Mouse (Mus musculus): ENCODE data around the gene Cmbl. TPM values are rescaled to one million over a fixed set of nuclear protein-coding genes. Genes with fewer than 3 reads are reported as not detected.

Gene Cmbl
- polyA plus RNA-seq, 1 experiment, result 12.4 TPM

- H3K27ac ChIP-seq (ENCODE audit: insufficient read depth, low read length), result no peak overlapping the region
- DNase-seq (ENCODE audit: low read depth in 1 of 2, low spot score in 2 of 2), result no peak
- no peak overlapping the region for H3K4me3 ChIP-seq (ENCODE audit: extremely low read depth, insufficient read depth, insufficient read length)
- H3K4me1 ChIP-seq (ENCODE audit: control insufficient read depth, insufficient read depth, insufficient read length), result no peaks in the 10 kb centered on the region
- WGBS, result 91% methylated on average over 8 of the region's 8 CpGs
- peaks cover 43% of the 10 kb centered on the region for H3K36me3 ChIP-seq (ENCODE audit: control insufficient read depth, insufficient read depth, low read length)
- TF ChIP-seq POLR2A (IDR thresholded peaks at IDR 0.05; ENCODE audit: low read depth, low read length) (no peak), CTCF (IDR thresholded peaks at IDR 0.05; ENCODE audit: extremely low read depth, insufficient read depth, insufficient read length, insufficient replicate concordance) (no peak)
- H3K27me3 ChIP-seq (ENCODE audit: control insufficient read depth, insufficient read depth, low read length), result no peaks in the 10 kb centered on the region
Observed at GRCm38 (mm10) chr15:31592531-31592930, 27.3 kb downstream of the Cmbl start.

- Histone ChIP-seq H3K4me3 (ENCODE audit: extremely low read depth, insufficient read depth, insufficient read length) (no peak overlapping the region), H3K27me3 (ENCODE audit: control insufficient read depth, insufficient read depth, low read length) (no peaks in the 10 kb centered on the region), H3K27ac (ENCODE audit: insufficient read depth, low read length) (no peak overlapping the region), H3K36me3 (ENCODE audit: control insufficient read depth, insufficient read depth, low read length) (peaks cover 42% of the 10 kb centered on the region), H3K4me1 (ENCODE audit: control insufficient read depth, insufficient read depth, insufficient read length) (no peaks in the 10 kb centered on the region; the same call in 1 of the 2 replicates)
- no peak for TF ChIP-seq CTCF (IDR thresholded peaks at IDR 0.05; ENCODE audit: extremely low read depth, insufficient read depth, insufficient read length, insufficient replicate concordance)
- TF ChIP-seq POLR2A (IDR thresholded peaks at IDR 0.05; ENCODE audit: low read depth, low read length), result no peak
- DNase-seq (ENCODE audit: low read depth in 1 of 2, low spot score in 2 of 2), result no peak
- 94% methylated on average over 14 of the region's 14 CpGs for WGBS
Observed at GRCm38 (mm10) chr15:31594260-31594659, 29.1 kb downstream of the Cmbl start.

GRCm38 (mm10) chr15:31595651-31596050, 30.5 kb downstream of the Cmbl start:
- TF ChIP-seq POLR2A (IDR thresholded peaks at IDR 0.05; ENCODE audit: low read depth, low read length), result no peak
- no peak for TF ChIP-seq CTCF (IDR thresholded peaks at IDR 0.05; ENCODE audit: extremely low read depth, insufficient read depth, insufficient read length, insufficient replicate concordance)
- WGBS, result 88% methylated on average over 7 of the region's 7 CpGs
- DNase-seq (ENCODE audit: low read depth in 1 of 2, low spot score in 2 of 2), result no peak
- Histone ChIP-seq H3K27me3 (ENCODE audit: control insufficient read depth, insufficient read depth, low read length) (no peaks in the 10 kb centered on the region), H3K36me3 (ENCODE audit: control insufficient read depth, insufficient read depth, low read length) (peaks cover 40% of the 10 kb centered on the region), H3K27ac (ENCODE audit: insufficient read depth, low read length) (no peak overlapping the region), H3K4me3 (ENCODE audit: extremely low read depth, insufficient read depth, insufficient read length) (no peak overlapping the region), H3K4me1 (ENCODE audit: control insufficient read depth, insufficient read depth, insufficient read length) (peaks cover 2% of the 10 kb centered on the region; the same call in 1 of the 2 replicates)

GRCm38 (mm10) chr15:31599834-31600233, 34.6 kb downstream of the Cmbl start:
- no peak for TF ChIP-seq POLR2A (IDR thresholded peaks at IDR 0.05; ENCODE audit: low read depth, low read length)
- TF ChIP-seq CTCF (IDR thresholded peaks at IDR 0.05; ENCODE audit: extremely low read depth, insufficient read depth, insufficient read length, insufficient replicate concordance), result no peak
- H3K4me1 ChIP-seq (ENCODE audit: control insufficient read depth, insufficient read depth, insufficient read length), result peaks cover 3% of the 10 kb centered on the region; the same call in 1 of the 2 replicates
- H3K27ac ChIP-seq (ENCODE audit: insufficient read depth, low read length), result no peak overlapping the region
- no peak for DNase-seq (ENCODE audit: low read depth in 1 of 2, low spot score in 2 of 2)
- no peak overlapping the region for H3K4me3 ChIP-seq (ENCODE audit: extremely low read depth, insufficient read depth, insufficient read length)
- no peaks in the 10 kb centered on the region for H3K27me3 ChIP-seq (ENCODE audit: control insufficient read depth, insufficient read depth, low read length)
- peaks cover 8% of the 10 kb centered on the region for H3K36me3 ChIP-seq (ENCODE audit: control insufficient read depth, insufficient read depth, low read length)
- WGBS, result 34% methylated on average over 4 of the region's 4 CpGs

- H3K36me3 ChIP-seq (ENCODE audit: control insufficient read depth, insufficient read depth, low read length), result peaks cover under 1% of the 10 kb centered on the region; the same call in 1 of the 2 replicates
- DNase-seq (ENCODE audit: low read depth in 1 of 2, low spot score in 2 of 2), result no peak
- no peaks in the 10 kb centered on the region for H3K27me3 ChIP-seq (ENCODE audit: control insufficient read depth, insufficient read depth, low read length)
- TF ChIP-seq CTCF (IDR thresholded peaks at IDR 0.05; ENCODE audit: extremely low read depth, insufficient read depth, insufficient read length, insufficient replicate concordance) (no peak), POLR2A (IDR thresholded peaks at IDR 0.05; ENCODE audit: low read depth, low read length) (no peak)
- under 1% methylated on average over 33 of the region's 33 CpGs for WGBS
- H3K4me1 ChIP-seq (ENCODE audit: control insufficient read depth, insufficient read depth, insufficient read length), result peaks cover 3% of the 10 kb centered on the region; the same call in 1 of the 2 replicates
- peak overlapping the region; percentile 89 for H3K27ac ChIP-seq (ENCODE audit: insufficient read depth, low read length)
- peak overlapping the region; percentile 97 for H3K4me3 ChIP-seq (ENCODE audit: extremely low read depth, insufficient read depth, insufficient read length)
Observed at GRCm38 (mm10) chr15:31601279-31601645, 36.1 kb downstream of the Cmbl start.

DNA sequence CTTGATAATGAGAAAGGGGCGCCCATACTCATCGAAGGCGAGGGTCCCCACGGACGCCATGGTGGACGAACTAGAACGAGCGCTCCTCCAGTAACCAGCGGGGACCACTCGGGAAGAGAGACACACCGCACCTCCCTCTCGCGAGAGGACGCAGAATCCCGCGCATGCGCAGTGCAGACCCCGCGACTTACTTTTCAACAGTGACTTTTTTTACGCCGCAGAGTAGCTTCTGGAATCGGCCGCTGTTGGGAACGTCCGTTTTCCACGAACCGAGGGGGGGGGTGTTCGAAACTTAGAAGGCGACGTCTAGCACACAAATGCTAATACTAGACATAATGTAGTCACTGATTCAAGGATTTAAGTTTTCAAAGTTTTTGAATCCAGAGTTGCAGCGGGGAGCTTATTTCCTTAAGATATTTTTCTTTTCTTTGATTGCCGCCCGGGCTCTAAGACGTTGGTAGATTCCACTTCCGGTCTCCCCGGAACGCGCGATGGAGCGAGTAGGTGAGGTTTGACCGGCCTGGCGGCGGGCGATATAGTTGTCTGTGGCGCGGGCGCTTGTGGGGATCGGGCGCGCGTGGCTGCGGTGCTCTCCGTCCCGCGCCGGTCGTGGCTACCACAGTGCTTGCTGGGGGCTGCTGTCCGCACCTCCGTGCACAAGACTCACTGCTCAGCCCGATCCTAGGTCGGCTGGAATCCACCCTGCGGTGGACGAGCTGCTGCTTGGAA, 36.6 kb downstream of the Cmbl start, which contains the start of the genes Cct5 and Fam173b:
Gene Cct5 (minus strand): TSS at position 159 of the 729 bp plus-strand sequence.
Gene Fam173b (plus strand): TSS at position 207 of the 729 bp plus-strand sequence.
- H3K4me3 ChIP-seq (ENCODE audit: extremely low read depth, insufficient read depth, insufficient read length), result peak within 1 kb of the TSS; percentile 97
- H3K4me1 ChIP-seq (ENCODE audit: control insufficient read depth, insufficient read depth, insufficient read length), result peaks cover 3% of the 10 kb centered on the region; the same call in 1 of the 2 replicates
- H3K36me3 ChIP-seq (ENCODE audit: control insufficient read depth, insufficient read depth, low read length), result no peaks in the 10 kb centered on the region
- WGBS, result under 1% methylated on average over 63 of the region's 63 CpGs
- TF ChIP-seq CTCF (IDR thresholded peaks at IDR 0.05; ENCODE audit: extremely low read depth, insufficient read depth, insufficient read length, insufficient replicate concordance) (no peak), POLR2A (IDR thresholded peaks at IDR 0.05; ENCODE audit: low read depth, low read length) (peak; percentile 85)
- no peaks in the 10 kb centered on the region for H3K27me3 ChIP-seq (ENCODE audit: control insufficient read depth, insufficient read depth, low read length)
- DNase-seq (ENCODE audit: low read depth in 1 of 2, low spot score in 2 of 2), result peak; percentile 93 to 97
- peak within 1 kb of the TSS; percentile 89 for H3K27ac ChIP-seq (ENCODE audit: insufficient read depth, low read length)

DNA sequence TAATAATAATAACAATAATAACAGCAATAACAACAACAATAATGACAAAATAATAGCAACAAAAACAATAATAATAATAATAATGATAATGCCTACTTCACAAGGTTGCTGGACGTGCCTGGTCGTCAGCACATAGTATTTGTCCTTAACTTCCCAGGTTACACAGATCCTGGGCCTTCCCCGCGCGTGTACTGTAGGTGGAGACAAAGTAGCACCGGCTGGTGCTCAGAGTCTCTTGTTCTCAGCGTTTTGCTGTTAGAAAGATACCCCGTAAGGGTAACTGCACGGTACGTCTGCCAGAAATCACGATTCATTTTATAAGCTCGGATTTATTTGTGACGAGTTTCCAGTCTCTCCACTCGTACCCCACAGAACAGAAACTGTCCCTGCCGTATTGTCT, 37.2 kb downstream of the Cmbl start:
- under 1% methylated on average over 15 of the region's 15 CpGs for WGBS
- Histone ChIP-seq H3K27ac (ENCODE audit: insufficient read depth, low read length) (no peak overlapping the region; the same call in 1 of the 2 replicates), H3K4me3 (ENCODE audit: extremely low read depth, insufficient read depth, insufficient read length) (peak overlapping the region; percentile 50; the same call in 1 of the 2 replicates), H3K27me3 (ENCODE audit: control insufficient read depth, insufficient read depth, low read length) (no peaks in the 10 kb centered on the region), H3K4me1 (ENCODE audit: control insufficient read depth, insufficient read depth, insufficient read length) (peaks cover 3% of the 10 kb centered on the region; the same call in 1 of the 2 replicates), H3K36me3 (ENCODE audit: control insufficient read depth, insufficient read depth, low read length) (no peaks in the 10 kb centered on the region)
- TF ChIP-seq POLR2A (IDR thresholded peaks at IDR 0.05; ENCODE audit: low read depth, low read length), result no peak
- peak; percentile 31; the same call in 1 of the 2 replicates for TF ChIP-seq CTCF (IDR thresholded peaks at IDR 0.05; ENCODE audit: extremely low read depth, insufficient read depth, insufficient read length, insufficient replicate concordance)
- DNase-seq (ENCODE audit: low read depth in 1 of 2, low spot score in 2 of 2), result peak; percentile 36 to 55
